Comparison of ENCODE assay signal across 9 mouse cellular contexts in genomic region chr14:29017883-29018282, GRCm38 (mm10). TPM values are rescaled to one million over a fixed set of nuclear protein-coding genes. Genes with fewer than 3 reads are reported as not detected.
DNase-seq lines count a peak whose midpoint lies in the region; ATAC-seq lines count a peak whose summit lies in the region.
"Had no signal": no experiment of that assay in that cellular context is flagged by ENCODE, and none has a peak within 500 bp of the region (broad histone marks: within the 10 kb centered on the region; RNA-seq: fewer than 3 reads in every experiment).

Lrtm1 (plus strand) TSS chr14:29018208.

- H3K4me1 ChIP-seq in kidney, embryonic 16.5 days (ENCODE audit: insufficient read depth, low read length) = peaks cover 6% of the 10 kb centered on the region; the same call in 1 of the 2 replicates
- H3K4me1 ChIP-seq in intestine, embryonic 16.5 days (ENCODE audit: control insufficient read depth, insufficient read depth, low read length) = no peaks in the 10 kb centered on the region

- H3K4me3 ChIP-seq in kidney, embryonic 16.5 days (ENCODE audit: low read length) = no peak within 1 kb of the TSS
- H3K4me3 ChIP-seq in intestine, embryonic 16.5 days (ENCODE audit: low read length) = no peak within 1 kb of the TSS

- no peaks in the 10 kb centered on the region for H3K9me3 ChIP-seq in kidney, embryonic 16.5 days (ENCODE audit: low read length)
- H3K9me3 ChIP-seq in intestine, embryonic 16.5 days (ENCODE audit: control insufficient read depth, low read length) = no peaks in the 10 kb centered on the region

- H3K27me3 ChIP-seq in kidney, embryonic 16.5 days (ENCODE audit: insufficient read depth, low read length) = no peaks in the 10 kb centered on the region
- no peaks in the 10 kb centered on the region for H3K27me3 ChIP-seq in intestine, embryonic 16.5 days (replicated peaks; ENCODE audit: control insufficient read depth, insufficient read depth, low read length)

- no peaks in the 10 kb centered on the region for H3K36me3 ChIP-seq in kidney, embryonic 16.5 days (ENCODE audit: insufficient read depth, low read length)
- no peaks in the 10 kb centered on the region for H3K36me3 ChIP-seq in intestine, embryonic 16.5 days (ENCODE audit: control insufficient read depth, insufficient read depth, low read length)

- no peak within 1 kb of the TSS for H3K4me2 ChIP-seq in kidney, embryonic 16.5 days (replicated peaks; ENCODE audit: low read depth, low read length)
- no peak within 1 kb of the TSS for H3K4me2 ChIP-seq in intestine, embryonic 16.5 days (ENCODE audit: low read depth, low read length)

- WGBS in kidney, embryonic 16.5 days = 15% methylated on average over 5 of the region's 5 CpGs
- WGBS in intestine, embryonic 16.5 days = 27% methylated on average over 5 of the region's 5 CpGs

- no peak within 1 kb of the TSS for H3K27ac ChIP-seq in kidney, embryonic 16.5 days (ENCODE audit: low read length)
- H3K27ac ChIP-seq in intestine, embryonic 16.5 days (ENCODE audit: low read length) = no peak within 1 kb of the TSS

- H3K9ac ChIP-seq in kidney, embryonic 16.5 days (replicated peaks; ENCODE audit: low read length) = no peak within 1 kb of the TSS
- no peak within 1 kb of the TSS for H3K9ac ChIP-seq in intestine, embryonic 16.5 days (ENCODE audit: low read depth, low read length)

- ATAC-seq in kidney, embryonic 16.5 days (ENCODE audit: low FRiP score, low TSS enrichment) = peak; percentile 65
- ATAC-seq in granulocyte monocyte progenitor cell, adult 5-6 weeks (replicated peaks; ENCODE audit: poor library complexity, severe bottlenecking) = no peak
- ATAC-seq in intestine, embryonic 16.5 days = no peak

- peak; percentile 2 for DNase-seq in ES-CJ7 (ENCODE audit: low read depth, low spot score)
- DNase-seq in Muller cell, postnatal 12 days (ENCODE audit: inconsistent ontology term) = peak; percentile 78
- DNase-seq in gastrocnemius, postnatal 10 days = no peak
- DNase-seq in urinary bladder, adult 18-20 months (ENCODE audit: low spot score in 2 of 2) = no peak
- DNase-seq in urinary bladder, adult 2 months (ENCODE audit: low spot score) = no peak

RNA-seq across cellular contexts. Expression of gene Lrtm1, which starts in this region (rescaled TPM):
- total RNA-seq in gastrocnemius, postnatal 10 days (2021) = 10 to 100 TPM; 36.0 to 39.1 TPM
- polyA plus RNA-seq in kidney, embryonic 16.5 days (2015; fragmentation: Nextera tagmentation; extraction: Ambion mirVana) = 0.06 and 0.15 TPM in 2 replicates
- total RNA-seq in granulocyte monocyte progenitor cell, adult 5-6 weeks (2014; fragmentation: Nextera tagmentation) = not detected in 2 replicates
- total RNA-seq in granulocyte monocyte progenitor cell, adult 5-6 weeks (2017) = not detected in 2 replicates
- 0.01 TPM in 1 of 2 replicates, not detected in the other for polyA plus RNA-seq in intestine, embryonic 16.5 days (2015; fragmentation: Nextera tagmentation; extraction: Ambion mirVana)
- 0.01 and 0.08 TPM in 2 replicates for polyA plus RNA-seq in urinary bladder, adult 2 months (2012; rRNA removed)
- polyA plus RNA-seq: intestine, embryonic 14.5 days had no signal

Comparison
In these comparisons a context has a peak if more than half of its experiments do, and no peak if none do; other contexts are left out.
1. RNA of gene Lrtm1 (total RNA-seq): 36.0 to 39.1 TPM in gastrocnemius, postnatal 10 days; not detected in granulocyte monocyte progenitor cell, adult 5-6 weeks; every median in the first group is over 10 times any median in the second.
2. Peak in ATAC-seq in kidney, embryonic 16.5 days; RNA of the gene not detected or under 1 TPM.
3. DNase-seq: peak in ES-CJ7 (single experiment) and Muller cell, postnatal 12 days (single experiment); none in gastrocnemius, postnatal 10 days (single experiment), urinary bladder, adult 18-20 months (0 of 2) and urinary bladder, adult 2 months (single experiment).